In the genomic region with DNA sequence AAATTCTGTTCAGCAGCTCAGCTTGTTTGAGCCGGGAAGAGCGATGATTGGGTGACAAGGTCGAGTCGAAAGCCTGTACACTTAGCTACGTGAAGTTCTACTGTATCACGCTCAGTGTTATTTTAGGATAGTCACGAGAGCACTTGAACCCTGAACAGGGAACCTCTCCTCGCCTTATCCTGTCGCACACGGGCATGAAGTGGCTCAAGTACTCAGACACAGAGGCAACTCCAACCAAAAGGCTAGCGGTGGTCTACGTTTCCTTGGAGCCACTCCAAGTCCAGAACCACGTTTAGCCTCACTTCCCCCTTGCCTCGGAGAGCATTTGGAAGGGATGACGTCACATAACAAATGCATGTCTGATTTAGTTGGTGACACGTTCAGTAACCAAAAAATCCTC, we compare ENCODE assay signal across 8 mouse cellular contexts. TPM values are rescaled to one million over a fixed set of nuclear protein-coding genes. Genes with fewer than 3 reads are reported as not detected.
DNase-seq lines count a peak whose midpoint lies in the region; ATAC-seq lines count a peak whose summit lies in the region.
"Had no signal": no experiment of that assay in that cellular context is flagged by ENCODE, and none has a peak within 500 bp of the region (broad histone marks: within the 10 kb centered on the region; RNA-seq: fewer than 3 reads in every experiment).

No protein-coding gene starts in this region.

- H3K4me3 ChIP-seq in heart, embryonic 10.5 days: no peak overlapping the region
- no peak overlapping the region for H3K4me3 ChIP-seq in lung, embryonic 16.5 days (ENCODE audit: low read length)
- no peak overlapping the region for H3K4me3 ChIP-seq in midbrain, embryonic 14.5 days (replicated peaks; ENCODE audit: low read depth, low read length)

- 44% methylated on average over 16 of the region's 16 CpGs for WGBS in heart, embryonic 10.5 days
- 53% methylated on average over 16 of the region's 16 CpGs for WGBS in lung, embryonic 16.5 days
- 92% methylated on average over 16 of the region's 16 CpGs for WGBS in midbrain, embryonic 14.5 days

- no peaks in the 10 kb centered on the region for H3K36me3 ChIP-seq in heart, embryonic 10.5 days
- no peaks in the 10 kb centered on the region for H3K36me3 ChIP-seq in lung, embryonic 16.5 days (ENCODE audit: control insufficient read depth, insufficient read depth, low read length)
- H3K36me3 ChIP-seq in midbrain, embryonic 14.5 days (ENCODE audit: control insufficient read depth, insufficient read depth, low read length): no peaks in the 10 kb centered on the region

- peak; percentile 88 for ATAC-seq in lung, embryonic 16.5 days (ENCODE audit: low read depth)
- ATAC-seq in midbrain, embryonic 14.5 days (ENCODE audit: low FRiP score, low TSS enrichment): no peak
- ATAC-seq: inflammation-experienced regulatory T-cells, adult 6 months had no signal

- 0 out of 2 replicates have a peak overlapping the region, but pooled peaks have one; percentile 29 for H3K27ac ChIP-seq in heart, embryonic 10.5 days
- H3K27ac ChIP-seq in lung, embryonic 16.5 days (ENCODE audit: low read length): no peak overlapping the region
- no peak overlapping the region for H3K27ac ChIP-seq in midbrain, embryonic 14.5 days (replicated peaks; ENCODE audit: low read depth, low read length)

- H3K27me3 ChIP-seq in heart, embryonic 10.5 days (ENCODE audit: insufficient read depth, poor library complexity, severe bottlenecking): peaks cover 18% of the 10 kb centered on the region
- H3K27me3 ChIP-seq in lung, embryonic 16.5 days (ENCODE audit: control insufficient read depth, insufficient read depth, low read depth, low read length): no peaks in the 10 kb centered on the region; the same call in 1 of the 2 replicates
- no peaks in the 10 kb centered on the region for H3K27me3 ChIP-seq in midbrain, embryonic 14.5 days (ENCODE audit: control insufficient read depth, insufficient read depth, low read length)

- no peak overlapping the region for H3K4me2 ChIP-seq in lung, embryonic 16.5 days (ENCODE audit: low read depth, low read length)
- no peak overlapping the region for H3K4me2 ChIP-seq in midbrain, embryonic 14.5 days (ENCODE audit: low read length)

- H3K4me1 ChIP-seq in heart, embryonic 10.5 days: no peaks in the 10 kb centered on the region
- H3K4me1 ChIP-seq in lung, embryonic 16.5 days (replicated peaks; ENCODE audit: control insufficient read depth, insufficient read depth, low read length): no peaks in the 10 kb centered on the region
- no peaks in the 10 kb centered on the region for H3K4me1 ChIP-seq in midbrain, embryonic 14.5 days (ENCODE audit: control insufficient read depth, insufficient read depth, low read length)

- H3K9ac ChIP-seq in lung, embryonic 16.5 days (ENCODE audit: low read length): no peak overlapping the region
- no peak overlapping the region for H3K9ac ChIP-seq in midbrain, embryonic 14.5 days (replicated peaks; ENCODE audit: low read length)

- H3K9me3 ChIP-seq in heart, embryonic 10.5 days: no peaks in the 10 kb centered on the region
- H3K9me3 ChIP-seq in lung, embryonic 16.5 days (ENCODE audit: control insufficient read depth, low read length): no peaks in the 10 kb centered on the region
- no peaks in the 10 kb centered on the region for H3K9me3 ChIP-seq in midbrain, embryonic 14.5 days (ENCODE audit: control insufficient read depth, low read length)

- peak; percentile 8 for DNase-seq in kidney, postnatal 14 days
- DNase-seq in kidney, postnatal 10 days: no peak
- DNase-seq in brain, adult 2 months (ENCODE audit: low read depth, low spot score): peak; percentile 45
- DNase-seq in heart, embryonic 10.5 days (ENCODE audit: low spot score): peak; percentile 84
- no peak for DNase-seq in thymus, adult 18-20 months
- no peak for DNase-seq in midbrain, embryonic 14.5 days

RNA-seq across cellular contexts. Expression of gene Mybpc1, which starts 17.7 kb away (rescaled TPM):
- polyA plus RNA-seq in heart, embryonic 10.5 days (2016; fragmentation: Nextera tagmentation; extraction: Ambion mirVana): 6.1 and 10.5 TPM in 2 replicates
- 7.5 and 23.4 TPM in 2 replicates for polyA plus RNA-seq in lung, embryonic 16.5 days (2015; fragmentation: Nextera tagmentation; extraction: Ambion mirVana)
- 1.3 and 4.1 TPM in 2 replicates for polyA plus RNA-seq in midbrain, embryonic 14.5 days (2014; fragmentation: Nextera tagmentation; extraction: Ambion mirVana)
- polyA plus RNA-seq: inflammation-experienced regulatory T-cells, adult 6 months had no signal

Comparison
In these comparisons a context has a peak if more than half of its experiments do, and no peak if none do; other contexts are left out.
1. DNase-seq: peak in kidney, postnatal 14 days (single experiment), brain, adult 2 months (single experiment) and heart, embryonic 10.5 days (single experiment); none in kidney, postnatal 10 days (single experiment), thymus, adult 18-20 months (0 of 2) and midbrain, embryonic 14.5 days (single experiment).